Mouse (Mus musculus): ENCODE data around the gene Htr2c.

Gene Htr2c

GRCm38 (mm10) chrX:146962258-146962913 is at the start of gene Htr2c:
TSS of gene Htr2c (plus strand) at chrX:146962513.
- DNase-seq, result no peak

GRCm38 (mm10) chrX:146928251-146928650 is 34.1 kb upstream of the Htr2c start:
- no peak for DNase-seq

GRCm38 (mm10) chrX:146936332-146936731 is 26.0 kb upstream of the Htr2c start:
- no peak for DNase-seq

DNA sequence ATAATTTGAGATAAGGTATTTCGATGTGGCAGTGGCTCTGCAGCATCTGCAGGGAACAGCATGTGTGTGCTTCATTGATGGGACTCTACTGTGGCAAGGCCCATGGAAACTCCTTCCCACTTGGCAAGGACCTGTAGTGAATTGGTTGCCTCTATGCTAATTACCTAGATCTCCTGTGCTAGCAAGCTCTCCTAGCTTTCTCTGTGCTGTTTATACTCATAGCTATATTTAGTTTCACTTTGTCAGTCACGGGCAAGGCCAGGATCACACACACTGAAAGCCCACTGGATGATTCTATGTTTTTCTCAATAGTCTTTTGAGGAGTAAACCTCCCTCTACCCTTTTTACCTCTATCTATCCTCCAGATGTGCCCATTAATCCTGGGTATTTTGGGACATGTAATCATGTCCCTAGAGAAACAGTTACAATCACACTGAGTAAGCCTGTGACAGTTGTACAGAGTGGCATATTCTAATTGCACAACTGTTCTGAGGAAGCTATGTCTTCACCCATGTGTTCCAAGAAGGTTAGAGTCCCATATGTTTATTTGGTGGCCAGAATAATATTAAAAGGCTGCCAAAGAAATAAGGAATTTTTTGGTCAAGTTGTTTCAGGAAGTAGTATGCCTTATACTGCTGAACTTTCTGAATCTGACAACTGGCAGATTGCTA is 16.0 kb upstream of the Htr2c start:
- no peak for DNase-seq

DNA sequence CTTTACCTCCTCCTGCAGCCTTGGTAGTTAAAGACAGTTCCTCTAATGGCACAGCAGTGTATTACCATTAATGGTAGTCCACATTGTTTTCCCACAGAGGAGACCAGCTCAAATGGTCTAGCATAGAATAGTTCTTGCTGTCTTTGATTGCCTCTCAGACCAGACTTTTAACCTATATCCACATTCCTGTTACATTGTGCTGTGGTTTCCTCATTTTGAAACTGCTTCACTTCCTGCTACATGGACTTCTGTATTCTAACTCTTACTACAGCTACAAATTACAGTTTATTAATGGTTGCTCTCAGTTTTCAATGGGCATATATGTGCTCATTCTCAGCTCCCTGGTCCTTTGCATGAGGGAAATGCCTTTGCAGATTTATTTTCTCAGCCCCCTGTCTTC is 15.3 kb upstream of the Htr2c start:
- no peak for DNase-seq

- no peak for DNase-seq
These were observed 3.7 kb upstream of the Htr2c start for GRCm38 (mm10) chrX:146958608-146959007.

- DNase-seq, result no peak
These were observed 2.4 kb upstream of the Htr2c start for GRCm38 (mm10) chrX:146959960-146960359.

DNA sequence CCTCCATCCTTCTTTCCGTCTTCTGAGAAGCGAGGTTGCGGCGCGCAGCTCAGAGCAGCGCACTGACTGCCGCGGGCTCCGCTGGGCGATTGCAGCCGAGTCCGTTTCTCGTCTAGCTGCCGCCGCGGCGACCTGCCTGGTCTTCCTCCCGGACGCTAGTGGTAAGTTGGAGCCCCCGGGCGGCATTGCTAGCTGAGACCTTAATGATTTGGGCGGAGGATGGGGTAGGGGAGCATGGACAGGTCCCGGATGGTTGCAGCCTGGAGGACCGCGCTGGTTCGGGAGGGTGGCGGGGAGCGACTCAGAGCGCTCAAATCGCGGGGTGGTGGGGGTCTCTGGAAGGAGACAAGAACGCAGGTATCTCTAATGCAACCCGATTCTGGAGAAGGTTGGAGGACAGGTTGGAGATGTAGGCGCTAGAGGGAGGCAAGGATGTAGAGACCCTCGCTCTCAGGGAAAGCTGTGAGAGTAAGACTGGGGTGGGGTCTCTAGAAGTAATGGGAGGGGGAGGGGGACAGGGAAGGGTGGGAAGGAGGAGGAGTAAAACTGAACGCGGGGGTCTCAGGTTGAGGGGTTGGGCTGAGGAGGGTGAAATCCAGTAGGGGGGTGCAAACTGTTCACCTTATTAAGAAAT is 718 bp downstream of the Htr2c start:
- DNase-seq, result no peak

DNA sequence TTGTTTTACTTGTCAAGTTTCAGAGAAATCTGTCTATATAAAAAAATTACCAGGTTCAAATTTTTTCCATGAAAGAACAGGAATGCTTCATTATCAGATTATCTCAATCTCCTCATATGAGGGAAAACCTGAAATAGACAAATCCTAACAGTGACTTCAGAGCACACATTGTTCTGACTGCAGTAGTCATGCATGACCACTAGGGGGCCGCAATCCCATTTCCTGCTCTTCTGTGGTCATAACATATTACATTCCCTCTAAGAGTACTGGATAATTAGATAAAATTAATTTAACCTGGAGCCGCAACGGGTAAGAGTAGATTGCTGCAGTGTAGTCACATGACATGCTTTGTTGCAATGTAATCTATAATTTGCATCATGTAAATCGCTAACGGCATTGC is 17.6 kb downstream of the Htr2c start:
- no peak for DNase-seq

GRCm38 (mm10) chrX:147055730-147056129 is 93.4 kb downstream of the Htr2c start:
- no peak for DNase-seq

- no peak for DNase-seq
These were observed 109.3 kb downstream of the Htr2c start for GRCm38 (mm10) chrX:147071622-147072021.

GRCm38 (mm10) chrX:147119155-147119554 is 156.8 kb downstream of the Htr2c start:
- no peak for DNase-seq

GRCm38 (mm10) chrX:147215251-147215650 is 252.9 kb downstream of the Htr2c start:
- DNase-seq, result no peak

- DNase-seq, result no peak
These were observed 255.2 kb downstream of the Htr2c start for GRCm38 (mm10) chrX:147217382-147218013.

DNA sequence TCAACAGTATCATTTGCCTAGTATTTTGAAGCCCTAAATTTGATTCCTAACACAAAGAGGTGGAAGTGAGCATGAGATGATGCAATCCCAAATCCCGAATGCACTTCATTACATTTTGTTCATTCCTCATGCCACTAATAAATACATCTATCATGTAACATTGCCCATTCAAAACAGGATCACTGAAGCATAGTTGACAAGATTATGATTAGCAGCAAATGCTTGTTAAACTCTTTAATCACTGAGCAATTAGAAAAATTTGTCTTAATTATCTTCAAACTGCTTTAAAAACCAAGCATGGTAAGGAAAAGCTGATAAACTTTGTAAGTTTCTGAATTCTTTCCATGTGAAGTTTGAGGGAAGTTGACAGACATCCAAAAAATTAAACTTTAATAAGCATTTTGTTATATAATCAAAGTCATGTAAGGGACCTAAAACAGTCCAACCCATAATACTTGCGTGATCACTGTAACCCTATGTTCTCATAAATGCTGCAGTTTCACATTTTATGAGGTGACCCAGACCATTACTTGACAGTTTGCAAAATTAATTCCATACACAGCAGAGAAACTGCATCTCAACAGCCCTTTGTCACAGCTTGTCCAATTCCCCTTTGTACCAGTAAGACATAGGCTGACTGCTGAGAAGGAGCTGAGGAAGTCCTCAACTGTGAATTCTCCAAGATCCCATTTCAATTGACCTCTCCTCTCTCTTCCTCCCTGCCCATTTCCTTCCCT is 276.7 kb downstream of the Htr2c start:
- DNase-seq, result no peak

Measured in kidney, adult 11 months (tissue).